Mouse (Mus musculus): ENCODE measurements at regions not wholly inside any gene's neighbourhood (a gene's known extent, or its start where the extent isn't known, plus 50 kb on each side); places are given as distances from the start of the nearest gene placed in this dataset.

DNA sequence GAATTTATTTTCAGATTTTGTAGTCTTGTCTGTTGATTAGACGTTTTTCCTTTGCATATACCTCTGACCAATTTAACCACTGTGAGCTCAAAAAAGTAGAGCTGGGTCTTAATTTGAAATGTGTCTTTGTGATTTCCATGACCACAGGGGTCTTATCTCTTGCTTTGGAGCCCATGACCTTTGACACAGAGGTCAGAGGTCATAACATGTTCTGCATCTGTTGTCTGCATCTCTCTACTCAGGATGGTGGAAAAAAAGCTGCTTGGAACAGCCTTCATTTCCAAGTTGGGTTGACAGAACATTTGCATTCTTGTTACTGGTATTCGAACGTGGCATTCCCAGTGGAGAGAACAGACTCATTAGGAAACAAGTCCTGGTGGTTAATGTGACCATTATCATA, 91.2 kb upstream of the Paqr3 start:
- Histone ChIP-seq H3K4me3 (ENCODE audit: low read length) (no peak overlapping the region), H3K4me1 (replicated peaks; ENCODE audit: control insufficient read depth, insufficient read depth, low read length) (no peaks in the 10 kb centered on the region), H3K9ac (ENCODE audit: low read length) (no peak overlapping the region), H3K36me3 (ENCODE audit: control insufficient read depth, insufficient read depth, low read length) (no peaks in the 10 kb centered on the region), H3K4me2 (ENCODE audit: low read depth, low read length) (no peak overlapping the region), H3K9me3 (ENCODE audit: control insufficient read depth, low read length) (no peaks in the 10 kb centered on the region), H3K27me3 (ENCODE audit: control insufficient read depth, insufficient read depth, low read depth, low read length) (no peaks in the 10 kb centered on the region), H3K27ac (ENCODE audit: low read length) (no peak overlapping the region)
- 72% methylated on average over 3 of the region's 3 CpGs for WGBS
- ATAC-seq (ENCODE audit: low read depth) = no peak

DNA sequence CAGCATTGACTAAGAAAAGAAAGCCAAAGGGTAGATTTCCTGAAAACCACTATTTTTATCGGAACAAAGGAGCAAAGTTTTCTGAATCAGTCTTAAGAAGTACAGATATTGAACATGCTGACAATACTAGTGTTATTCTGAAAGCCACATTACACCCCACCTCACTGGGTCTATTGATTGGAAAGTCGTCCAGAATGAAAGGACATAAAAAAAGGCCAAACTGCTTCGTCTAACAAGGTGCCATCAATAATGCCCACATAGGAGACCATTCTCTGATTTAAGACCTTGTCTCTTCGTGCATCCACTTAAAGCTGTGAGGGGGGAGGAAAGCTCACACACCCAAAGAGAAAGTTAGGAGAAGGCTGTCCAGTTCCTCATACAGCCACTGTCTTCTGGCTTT, 89.3 kb upstream of the Paqr3 start:
- WGBS = 78% methylated on average over 4 of the region's 4 CpGs
- H3K4me1 ChIP-seq (replicated peaks; ENCODE audit: control insufficient read depth, insufficient read depth, low read length) = no peaks in the 10 kb centered on the region
- H3K27ac ChIP-seq (ENCODE audit: low read length) = no peak overlapping the region
- no peaks in the 10 kb centered on the region for H3K9me3 ChIP-seq (ENCODE audit: control insufficient read depth, low read length)
- H3K4me3 ChIP-seq (ENCODE audit: low read length) = no peak overlapping the region
- no peaks in the 10 kb centered on the region for H3K36me3 ChIP-seq (ENCODE audit: control insufficient read depth, insufficient read depth, low read length)
- H3K4me2 ChIP-seq (ENCODE audit: low read depth, low read length) = no peak overlapping the region
- ATAC-seq (ENCODE audit: low read depth) = no peak
- no peak overlapping the region for H3K9ac ChIP-seq (ENCODE audit: low read length)
- H3K27me3 ChIP-seq (ENCODE audit: control insufficient read depth, insufficient read depth, low read depth, low read length) = no peaks in the 10 kb centered on the region

DNA sequence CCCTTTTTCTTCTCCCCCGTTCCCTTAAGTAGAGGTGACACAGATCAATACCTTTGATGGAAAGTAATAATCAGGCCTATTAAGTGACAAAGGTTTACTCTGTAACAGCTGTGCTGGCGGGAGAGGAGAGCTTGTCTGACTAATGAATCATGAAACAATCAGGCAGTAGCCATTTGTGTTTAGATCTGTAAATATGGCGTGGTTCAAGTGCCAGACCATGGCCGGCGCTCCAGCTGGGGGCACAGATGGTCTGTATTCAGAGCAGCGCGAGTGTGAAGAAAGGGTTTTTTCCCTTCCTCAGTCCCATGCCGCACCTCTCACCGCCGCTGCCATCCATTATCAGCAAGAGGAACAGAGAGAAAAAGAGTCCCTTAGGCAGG, 83.9 kb upstream of the Paqr3 start:
- peaks cover 3% of the 10 kb centered on the region; the same call in 1 of the 2 replicates for H3K4me1 ChIP-seq (replicated peaks; ENCODE audit: control insufficient read depth, insufficient read depth, low read length)
- WGBS = 65% methylated on average over 10 of the region's 10 CpGs
- ATAC-seq (ENCODE audit: low read depth) = no peak
- no peak overlapping the region for H3K27ac ChIP-seq (ENCODE audit: low read length)
- H3K27me3 ChIP-seq (ENCODE audit: control insufficient read depth, insufficient read depth, low read depth, low read length) = no peaks in the 10 kb centered on the region
- H3K9ac ChIP-seq (ENCODE audit: low read length) = no peak overlapping the region
- no peaks in the 10 kb centered on the region for H3K36me3 ChIP-seq (ENCODE audit: control insufficient read depth, insufficient read depth, low read length)
- H3K4me3 ChIP-seq (ENCODE audit: low read length) = no peak overlapping the region
- H3K4me2 ChIP-seq (ENCODE audit: low read depth, low read length) = no peak overlapping the region
- no peaks in the 10 kb centered on the region for H3K9me3 ChIP-seq (ENCODE audit: control insufficient read depth, low read length)

DNA sequence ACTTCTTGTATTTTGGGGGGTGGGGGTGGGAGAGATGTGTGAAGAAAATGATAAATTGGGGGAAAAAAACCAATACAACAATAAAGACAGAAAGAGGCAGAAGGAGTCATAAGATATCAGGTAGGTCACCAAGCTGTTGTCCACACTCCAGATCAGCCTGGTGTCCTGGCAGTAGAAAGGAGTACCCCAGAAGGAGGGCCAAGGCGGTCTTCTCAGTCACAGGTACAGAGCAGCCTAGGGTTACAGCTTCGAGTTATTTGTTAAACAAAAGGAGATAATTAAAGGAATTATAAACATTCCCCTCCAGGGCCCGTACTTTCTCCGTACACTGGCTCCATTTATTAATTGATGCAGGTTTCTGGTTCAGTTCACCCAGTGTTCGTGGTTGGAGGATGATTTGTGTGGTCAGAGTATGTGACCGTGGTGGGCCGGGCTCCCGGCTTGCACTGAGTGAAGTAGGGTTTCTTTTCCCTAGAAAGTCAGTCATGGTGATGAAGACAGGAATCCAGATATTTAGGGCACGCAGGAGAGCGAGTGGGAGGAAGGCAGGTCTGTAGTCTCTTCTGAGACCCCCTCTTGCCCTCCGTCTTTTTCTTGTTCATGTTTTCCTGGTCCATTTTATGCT, 83.4 kb upstream of the Paqr3 start:
- Histone ChIP-seq H3K36me3 (ENCODE audit: control insufficient read depth, insufficient read depth, low read length) (no peaks in the 10 kb centered on the region), H3K4me1 (replicated peaks; ENCODE audit: control insufficient read depth, insufficient read depth, low read length) (peaks cover 3% of the 10 kb centered on the region; the same call in 1 of the 2 replicates), H3K9me3 (ENCODE audit: control insufficient read depth, low read length) (no peaks in the 10 kb centered on the region), H3K9ac (ENCODE audit: low read length) (no peak overlapping the region), H3K4me2 (ENCODE audit: low read depth, low read length) (no peak overlapping the region), H3K27ac (ENCODE audit: low read length) (no peak overlapping the region), H3K4me3 (ENCODE audit: low read length) (no peak overlapping the region), H3K27me3 (ENCODE audit: control insufficient read depth, insufficient read depth, low read depth, low read length) (no peaks in the 10 kb centered on the region)
- no peak for ATAC-seq (ENCODE audit: low read depth)
- 75% methylated on average over 11 of the region's 11 CpGs for WGBS

DNA sequence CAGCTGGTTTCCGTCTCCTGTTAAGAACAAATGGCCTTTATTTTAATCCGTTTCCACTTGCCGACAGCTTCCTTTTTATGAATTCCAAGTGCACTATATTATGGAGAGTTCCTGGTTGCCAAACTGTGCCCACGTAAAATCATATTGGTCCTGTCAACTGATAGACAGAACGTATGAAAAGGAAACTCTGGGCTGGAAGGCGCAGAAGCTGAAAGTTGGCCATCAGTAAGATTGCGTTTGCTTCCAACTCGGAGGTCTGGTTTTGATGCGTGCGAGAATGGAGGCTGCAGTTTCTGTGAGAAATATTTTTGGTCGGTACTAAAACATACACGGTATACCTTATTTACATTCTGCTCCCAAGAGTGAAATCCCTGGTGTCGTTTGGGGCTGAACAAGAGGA, 81.3 kb upstream of the Paqr3 start:
- no peaks in the 10 kb centered on the region for H3K27me3 ChIP-seq (ENCODE audit: control insufficient read depth, insufficient read depth, low read depth, low read length)
- H3K9me3 ChIP-seq (ENCODE audit: control insufficient read depth, low read length) = no peaks in the 10 kb centered on the region
- H3K4me1 ChIP-seq (replicated peaks; ENCODE audit: control insufficient read depth, insufficient read depth, low read length) = peaks cover 3% of the 10 kb centered on the region; the same call in 1 of the 2 replicates
- 66% methylated on average over 13 of the region's 13 CpGs for WGBS
- H3K4me2 ChIP-seq (ENCODE audit: low read depth, low read length) = no peak overlapping the region
- no peaks in the 10 kb centered on the region for H3K36me3 ChIP-seq (ENCODE audit: control insufficient read depth, insufficient read depth, low read length)
- no peak for ATAC-seq (ENCODE audit: low read depth)
- H3K4me3 ChIP-seq (ENCODE audit: low read length) = no peak overlapping the region
- no peak overlapping the region for H3K27ac ChIP-seq (ENCODE audit: low read length)
- H3K9ac ChIP-seq (ENCODE audit: low read length) = no peak overlapping the region

DNA sequence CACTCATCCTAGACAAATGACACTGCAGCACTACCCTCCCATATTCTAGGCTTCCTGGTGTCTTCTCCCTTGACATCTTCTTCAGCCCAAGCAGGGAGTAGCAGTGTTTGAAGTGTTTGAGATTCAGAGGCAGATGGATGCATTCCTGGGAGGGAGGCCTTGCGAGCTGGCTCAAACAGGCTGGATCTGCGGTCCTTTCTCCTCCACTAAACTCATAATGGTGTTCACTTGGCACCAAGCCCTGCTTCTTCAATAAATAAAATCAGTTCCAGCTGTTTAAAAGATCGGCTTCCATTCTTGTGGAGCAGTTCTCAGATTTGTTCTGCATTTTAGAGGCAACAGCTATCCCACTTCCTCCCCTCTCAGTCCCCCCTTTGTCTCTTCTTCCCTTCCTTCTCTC, 79.3 kb upstream of the Paqr3 start:
- Histone ChIP-seq H3K4me3 (ENCODE audit: low read length) (no peak overlapping the region), H3K36me3 (ENCODE audit: control insufficient read depth, insufficient read depth, low read length) (no peaks in the 10 kb centered on the region), H3K27me3 (ENCODE audit: control insufficient read depth, insufficient read depth, low read depth, low read length) (no peaks in the 10 kb centered on the region), H3K9ac (ENCODE audit: low read length) (no peak overlapping the region), H3K9me3 (ENCODE audit: control insufficient read depth, low read length) (no peaks in the 10 kb centered on the region), H3K4me1 (replicated peaks; ENCODE audit: control insufficient read depth, insufficient read depth, low read length) (peaks cover 3% of the 10 kb centered on the region; the same call in 1 of the 2 replicates), H3K4me2 (ENCODE audit: low read depth, low read length) (no peak overlapping the region), H3K27ac (ENCODE audit: low read length) (no peak overlapping the region)
- 29% methylated on average over 3 of the region's 3 CpGs for WGBS
- no peak for ATAC-seq (ENCODE audit: low read depth)

DNA sequence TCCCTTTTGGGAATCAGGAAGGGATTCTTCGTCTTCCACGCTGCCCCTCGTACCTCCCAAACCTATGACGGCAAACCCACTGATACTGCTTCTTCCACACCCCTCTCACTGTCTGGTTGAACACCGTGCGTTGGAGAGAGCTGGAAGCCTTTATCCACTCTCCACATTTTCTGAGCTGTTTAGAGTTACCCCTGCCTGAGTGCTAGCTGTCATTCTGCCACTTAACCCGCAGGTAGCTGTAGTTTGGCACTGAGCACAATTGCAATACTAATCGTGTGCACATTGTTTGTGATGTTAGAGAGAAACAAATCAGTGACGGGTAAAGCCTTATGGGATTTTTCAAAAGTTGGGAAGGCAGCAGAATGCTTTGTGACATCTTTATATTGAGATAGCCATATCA, 73.1 kb upstream of the Paqr3 start:
- no peak overlapping the region for H3K4me2 ChIP-seq (ENCODE audit: low read depth, low read length)
- no peak overlapping the region for H3K9ac ChIP-seq (ENCODE audit: low read length)
- H3K27ac ChIP-seq (ENCODE audit: low read length) = no peak overlapping the region
- WGBS = 68% methylated on average over 9 of the region's 9 CpGs
- no peak overlapping the region for H3K4me3 ChIP-seq (ENCODE audit: low read length)
- H3K27me3 ChIP-seq (ENCODE audit: control insufficient read depth, insufficient read depth, low read depth, low read length) = no peaks in the 10 kb centered on the region
- no peaks in the 10 kb centered on the region for H3K9me3 ChIP-seq (ENCODE audit: control insufficient read depth, low read length)
- no peak for ATAC-seq (ENCODE audit: low read depth)
- H3K36me3 ChIP-seq (ENCODE audit: control insufficient read depth, insufficient read depth, low read length) = no peaks in the 10 kb centered on the region
- H3K4me1 ChIP-seq (replicated peaks; ENCODE audit: control insufficient read depth, insufficient read depth, low read length) = no peaks in the 10 kb centered on the region

DNA sequence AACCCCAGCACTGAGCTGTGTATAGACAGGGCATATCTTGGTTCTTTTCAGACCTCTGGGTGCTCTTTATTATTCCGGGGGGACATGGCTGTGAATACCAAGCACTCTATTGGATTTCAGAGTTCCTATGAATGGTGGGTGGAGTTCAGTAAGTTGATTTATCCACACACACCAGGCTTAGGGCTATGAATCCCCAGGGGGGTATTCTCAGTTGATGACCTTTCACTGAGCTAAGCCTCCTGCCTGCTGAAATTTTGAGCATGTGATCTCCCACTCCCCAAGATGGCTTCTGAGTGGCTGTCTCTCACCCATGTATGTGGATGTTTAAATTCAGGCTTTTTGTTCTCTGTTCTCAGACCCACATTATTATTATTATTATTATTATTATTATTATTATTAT, 69.9 kb upstream of the Paqr3 start:
- no peak for ATAC-seq (ENCODE audit: low read depth)
- no peak overlapping the region for H3K27ac ChIP-seq (ENCODE audit: low read length)

DNA sequence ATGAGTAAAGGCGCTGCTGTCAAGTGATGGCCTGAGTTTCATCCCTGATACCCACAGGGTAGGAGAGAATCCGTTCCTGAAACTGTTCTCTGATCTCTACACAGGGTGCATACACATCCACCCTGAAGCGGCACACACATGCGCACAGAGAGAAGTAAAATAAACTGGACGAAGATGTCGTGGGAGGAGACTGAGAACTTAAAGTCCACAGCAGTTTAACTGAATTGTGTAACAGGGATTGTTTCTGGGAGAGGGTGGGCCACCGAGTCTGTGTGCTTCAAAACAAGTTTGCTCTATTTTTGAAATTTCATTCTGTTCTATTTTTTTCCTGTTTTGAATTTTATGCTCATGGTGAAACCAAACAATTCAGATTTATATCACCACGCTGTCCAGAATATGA, 63.0 kb upstream of the Paqr3 start:
- ATAC-seq (ENCODE audit: low read depth) = no peak
- no peaks in the 10 kb centered on the region for H3K9me3 ChIP-seq (ENCODE audit: control insufficient read depth, low read length)
- H3K27me3 ChIP-seq (ENCODE audit: control insufficient read depth, insufficient read depth, low read depth, low read length) = no peaks in the 10 kb centered on the region
- H3K9ac ChIP-seq (ENCODE audit: low read length) = no peak overlapping the region
- H3K4me2 ChIP-seq (ENCODE audit: low read depth, low read length) = no peak overlapping the region
- H3K27ac ChIP-seq (ENCODE audit: low read length) = no peak overlapping the region
- no peak overlapping the region for H3K4me3 ChIP-seq (ENCODE audit: low read length)
- H3K36me3 ChIP-seq (ENCODE audit: control insufficient read depth, insufficient read depth, low read length) = no peaks in the 10 kb centered on the region
- WGBS = 79% methylated on average over 8 of the region's 8 CpGs
- H3K4me1 ChIP-seq (replicated peaks; ENCODE audit: control insufficient read depth, insufficient read depth, low read length) = no peaks in the 10 kb centered on the region

More for the DNA sequence above, 69.9 kb upstream of the Paqr3 start:
- Histone ChIP-seq H3K4me1 (replicated peaks; ENCODE audit: control insufficient read depth, insufficient read depth, low read length) (no peaks in the 10 kb centered on the region), H3K27me3 (ENCODE audit: control insufficient read depth, insufficient read depth, low read depth, low read length) (no peaks in the 10 kb centered on the region), H3K36me3 (ENCODE audit: control insufficient read depth, insufficient read depth, low read length) (no peaks in the 10 kb centered on the region), H3K9ac (ENCODE audit: low read length) (no peak overlapping the region), H3K4me2 (ENCODE audit: low read depth, low read length) (no peak overlapping the region), H3K4me3 (ENCODE audit: low read length) (no peak overlapping the region), H3K9me3 (ENCODE audit: control insufficient read depth, low read length) (no peaks in the 10 kb centered on the region)
- WGBS = 74% methylated on average over 1 of the region's 1 CpGs
